Comparison of ENCODE assay signal across 26 mouse cellular contexts in genomic region chr13:103369194-103369593, GRCm38 (mm10). TPM values are rescaled to one million over a fixed set of nuclear protein-coding genes. Genes with fewer than 3 reads are reported as not detected.
DNase-seq lines count a peak whose midpoint lies in the region; ATAC-seq lines count a peak whose summit lies in the region.
"Had no signal": no experiment of that assay in that cellular context is flagged by ENCODE, and none has a peak within 500 bp of the region (broad histone marks: within the 10 kb centered on the region; RNA-seq: fewer than 3 reads in every experiment).

No protein-coding gene starts in this region.

- DNase-seq in layer of hippocampus, adult 11-12 months (ENCODE audit: low spot score), result peak; percentile 20
- no peak for DNase-seq in layer of hippocampus, adult 9-10 months (ENCODE audit: low spot score)
- peak; percentile 48 to 63 for DNase-seq in right cerebral cortex, adult 2 months (ENCODE audit: low spot score in 2 of 2)
- DNase-seq in right cerebral cortex, postnatal 4 days, result no peak
- peak; percentile 21 to 86 for DNase-seq in left cerebral cortex, postnatal 25 days (ENCODE audit: low spot score in 2 of 2)
- DNase-seq in embryo, embryonic 10.5 days (ENCODE audit: low spot score), result no peak
- DNase-seq in testis, postnatal 14 days (ENCODE audit: low spot score), result no peak
- DNase-seq: adrenal gland, postnatal 10 days; cerebellum, adult 9-10 months; gastrocnemius, postnatal 36 days; heart, postnatal 4 days; kidney, adult 2 months; kidney, postnatal 14 days; lung, adult 18-20 months; lung, postnatal 10 days; spleen, adult 18-20 months; thymus, postnatal 14 days had no signal

- H3K4me3 ChIP-seq in heart, embryonic 11.5 days (ENCODE audit: low read depth, low read length), result no peak overlapping the region
- H3K4me3 ChIP-seq: embryonic facial prominence, embryonic 15.5 days; layer of hippocampus, adult 2 months; limb, embryonic 13.5 days; liver, embryonic 12.5 days; midbrain, embryonic 12.5 days; neural tube, embryonic 12.5 days had no signal

- no peaks in the 10 kb centered on the region for H3K4me1 ChIP-seq in heart, embryonic 11.5 days (ENCODE audit: control insufficient read depth, insufficient read depth, low read length)
- H3K4me1 ChIP-seq: embryonic facial prominence, embryonic 15.5 days; limb, embryonic 13.5 days; liver, embryonic 12.5 days; midbrain, embryonic 12.5 days; neural tube, embryonic 12.5 days had no signal

- H3K4me2 ChIP-seq in heart, embryonic 11.5 days, result no peak overlapping the region
- H3K4me2 ChIP-seq: embryonic facial prominence, embryonic 15.5 days; hindbrain, embryonic 14.5 days; limb, embryonic 13.5 days; liver, embryonic 12.5 days; midbrain, embryonic 12.5 days; neural tube, embryonic 12.5 days had no signal

- intact Hi-C loops in left cerebral cortex, postnatal 25 days (cut with DNase I), result no loop called here

- no peaks in the 10 kb centered on the region for H3K27me3 ChIP-seq in heart, embryonic 11.5 days (ENCODE audit: control insufficient read depth, insufficient read depth, low read length)
- H3K27me3 ChIP-seq: embryonic facial prominence, embryonic 15.5 days; limb, embryonic 13.5 days; liver, embryonic 12.5 days; midbrain, embryonic 12.5 days; neural tube, embryonic 12.5 days had no signal

- no peak for ATAC-seq in heart, embryonic 11.5 days (replicated peaks; ENCODE audit: insufficient number of reproducible peaks, low FRiP score, low TSS enrichment)
- ATAC-seq: forebrain, embryonic 14.5 days; liver, embryonic 12.5 days had no signal

- no peaks in the 10 kb centered on the region for H3K9me3 ChIP-seq in heart, embryonic 11.5 days (replicated peaks; ENCODE audit: control insufficient read depth, low read length)
- H3K9me3 ChIP-seq: embryonic facial prominence, embryonic 15.5 days; limb, embryonic 13.5 days; liver, embryonic 12.5 days; midbrain, embryonic 12.5 days; neural tube, embryonic 12.5 days had no signal

- 80% methylated on average over 7 of the region's 7 CpGs for WGBS in heart, embryonic 11.5 days (ENCODE audit: insufficient replicate concordance)

- no peak overlapping the region for H3K27ac ChIP-seq in heart, embryonic 11.5 days (ENCODE audit: low read depth, low read length)
- H3K27ac ChIP-seq: embryonic facial prominence, embryonic 15.5 days; hindbrain, embryonic 14.5 days; layer of hippocampus, adult 2 months; limb, embryonic 13.5 days; liver, embryonic 12.5 days; midbrain, embryonic 12.5 days; neural tube, embryonic 12.5 days had no signal

- no peaks in the 10 kb centered on the region for H3K36me3 ChIP-seq in heart, embryonic 11.5 days (ENCODE audit: control insufficient read depth, insufficient read depth, low read length)
- H3K36me3 ChIP-seq: embryonic facial prominence, embryonic 15.5 days; limb, embryonic 13.5 days; liver, embryonic 12.5 days; midbrain, embryonic 12.5 days; neural tube, embryonic 12.5 days had no signal

- no peak overlapping the region for H3K9ac ChIP-seq in heart, embryonic 11.5 days (ENCODE audit: low read depth, low read length)
- H3K9ac ChIP-seq: embryonic facial prominence, embryonic 15.5 days; hindbrain, embryonic 14.5 days; limb, embryonic 13.5 days; liver, embryonic 12.5 days; midbrain, embryonic 12.5 days; neural tube, embryonic 12.5 days had no signal

RNA-seq across cellular contexts. Expression of gene Mast4, which starts 34.9 kb away (rescaled TPM):
- total RNA-seq in left cerebral cortex, postnatal 25 days (2021), result 10 to 100 TPM; 41.2 to 46.7 TPM
- 39.3 and 45.4 TPM in 2 replicates for polyA plus RNA-seq in heart, embryonic 11.5 days (2014; fragmentation: Nextera tagmentation; extraction: Ambion mirVana)

Comparison
In these comparisons a context has a peak if more than half of its experiments do, and no peak if none do; other contexts are left out.
1. DNase-seq: peak in layer of hippocampus, adult 11-12 months (single experiment), right cerebral cortex, adult 2 months (2 of 2) and left cerebral cortex, postnatal 25 days (2 of 2); none in layer of hippocampus, adult 9-10 months (single experiment), right cerebral cortex, postnatal 4 days (single experiment), embryo, embryonic 10.5 days (single experiment) and testis, postnatal 14 days (single experiment).